Mouse (Mus musculus) spleen, adult 2 months (tissue): ENCODE measurements around the gene Rps24. TPM values are rescaled to one million over a fixed set of nuclear protein-coding genes. Genes with fewer than 3 reads are reported as not detected.

ENCODE experiments used
- DNase-seq, 2 experiments: peaks; one replicate each; pipeline versions ENCODE4 v3.0.0 to v3.0.0-alpha.2; 2012 to 2021; ENCODE audit warnings: low spot score in 2 of 2, low read depth in 1 of 2
- H3K27ac ChIP-seq: fragments of 200-500 bp; 2 replicates; pipeline ENCODE4 v1.5.1; 2012; ENCODE audit warnings: low read length, inconsistent platforms; ENCODE audit not compliant: insufficient read depth
- H3K27me3 ChIP-seq: fragments of 200-500 bp; 2 replicates; pipeline ENCODE4 v1.6.1; 2012; ENCODE audit warnings: mild to moderate bottlenecking, moderate library complexity, low read length, inconsistent platforms; ENCODE audit not compliant: control insufficient read depth, insufficient read depth
- H3K36me3 ChIP-seq: fragments of 200-500 bp; 2 replicates; pipeline ENCODE4 v1.6.1; 2012; ENCODE audit warnings: mild to moderate bottlenecking, low read length, inconsistent platforms; ENCODE audit not compliant: control insufficient read depth, insufficient read depth
- H3K4me1 ChIP-seq: fragments of 200-500 bp; 2 replicates; pipeline ENCODE4 v1.6.1; 2011; ENCODE audit warnings: inconsistent platforms; ENCODE audit not compliant: control insufficient read depth, insufficient read depth, insufficient read length
- H3K4me3 ChIP-seq: fragments of 200-500 bp; 2 replicates; pipeline ENCODE4 v1.5.1; 2011; ENCODE audit warnings: mild to moderate bottlenecking, inconsistent platforms; ENCODE audit not compliant: insufficient read depth, insufficient read length; ENCODE audit errors: extremely low read depth
- CTCF ChIP-seq: fragments of 200-500 bp; IDR thresholded peaks from 2 replicates; pipeline ENCODE4 v1.5.1; 2011; ENCODE audit warnings: mild to moderate bottlenecking, inconsistent platforms; ENCODE audit not compliant: insufficient read depth, insufficient read length, insufficient replicate concordance; ENCODE audit errors: extremely low read depth
- POLR2A ChIP-seq: fragments of 200-500 bp; IDR thresholded peaks from 2 replicates; pipeline ENCODE4 v1.6.1; 2011; ENCODE audit warnings: low read depth, low read length, inconsistent platforms
- WGBS: fragments of 180-500 bp; shearing (Covaris S2); methylation state at CpG from one replicate; pipeline ENCODE4 v1.1.7; 2018; 5-methylcytosine and 5-hydroxymethylcytosine counted together
- polyA plus RNA-seq: library from polyadenylated mRNA; depleted of rRNA; stranded (reverse); fragments of >200 nt; gene quantifications from 2 replicates; pipeline ENCODE4 v1.2.3, GENCODE M21; 2012

Gene Rps24
- polyA plus RNA-seq, 1 experiment: 850 TPM

- 2% methylated on average over 11 of the region's 11 CpGs for WGBS
- H3K27me3 ChIP-seq: no peaks in the 10 kb centered on the region
- H3K4me3 ChIP-seq: peak overlapping the region; percentile 77
- peaks cover 27% of the 10 kb centered on the region for H3K36me3 ChIP-seq
- no peak for DNase-seq
- 0 out of 2 replicates have a peak overlapping the region, but pooled peaks have one; percentile 48 for H3K27ac ChIP-seq
- H3K4me1 ChIP-seq: peaks cover 2% of the 10 kb centered on the region; the same call in 1 of the 2 replicates
- no peak for TF ChIP-seq POLR2A
- no peak for TF ChIP-seq CTCF
These were observed 4.5 kb downstream of the Rps24 start for GRCm38 (mm10) chr14:24491266-24491981.

- Histone ChIP-seq H3K36me3 (peaks cover 44% of the 10 kb centered on the region), H3K27ac (no peak overlapping the region), H3K27me3 (no peaks in the 10 kb centered on the region), H3K4me1 (peaks cover 2% of the 10 kb centered on the region; the same call in 1 of the 2 replicates), H3K4me3 (no peak overlapping the region)
- TF ChIP-seq CTCF: no peak
- no peak for TF ChIP-seq POLR2A
- DNase-seq: no peak
- WGBS: 87% methylated on average over 9 of the region's 9 CpGs
These were observed 6.3 kb downstream of the Rps24 start for GRCm38 (mm10) chr14:24493256-24493655.

- WGBS: 93% methylated on average over 1 of the region's 1 CpGs
- TF ChIP-seq CTCF: no peak
- no peak for TF ChIP-seq POLR2A
- Histone ChIP-seq H3K4me1 (peaks cover under 1% of the 10 kb centered on the region; the same call in 1 of the 2 replicates), H3K27ac (no peak overlapping the region), H3K27me3 (no peaks in the 10 kb centered on the region), H3K36me3 (peaks cover 48% of the 10 kb centered on the region), H3K4me3 (no peak overlapping the region)
- no peak for DNase-seq
These were observed 9.6 kb downstream of the Rps24 start for GRCm38 (mm10) chr14:24496507-24496906.

- no peak for TF ChIP-seq CTCF
- TF ChIP-seq POLR2A: no peak
- no peak for DNase-seq
- Histone ChIP-seq H3K4me3 (no peak overlapping the region), H3K27me3 (no peaks in the 10 kb centered on the region), H3K36me3 (peaks cover 44% of the 10 kb centered on the region), H3K4me1 (no peaks in the 10 kb centered on the region), H3K27ac (no peak overlapping the region)
- 91% methylated on average over 1 of the region's 1 CpGs for WGBS
These were observed 10.5 kb downstream of the Rps24 start for GRCm38 (mm10) chr14:24497443-24497842.

- no peak overlapping the region for H3K4me3 ChIP-seq
These were observed 11.8 kb downstream of the Rps24 start for GRCm38 (mm10) chr14:24498561-24499255.

GRCm38 (mm10) chr14:24499478-24499877, 12.6 kb downstream of the Rps24 start:
- no peak for DNase-seq
- Histone ChIP-seq H3K4me1 (no peaks in the 10 kb centered on the region), H3K4me3 (no peak overlapping the region), H3K27me3 (no peaks in the 10 kb centered on the region), H3K36me3 (peaks cover 31% of the 10 kb centered on the region), H3K27ac (no peak overlapping the region)
- WGBS: 79% methylated on average over 9 of the region's 9 CpGs
- TF ChIP-seq CTCF: no peak
- no peak for TF ChIP-seq POLR2A

More at GRCm38 (mm10) chr14:24498561-24499255, 11.8 kb downstream of the Rps24 start:
- Histone ChIP-seq H3K36me3 (peaks cover 37% of the 10 kb centered on the region), H3K27ac (no peak overlapping the region), H3K4me1 (no peaks in the 10 kb centered on the region), H3K27me3 (no peaks in the 10 kb centered on the region)
- DNase-seq: no peak
- 83% methylated on average over 5 of the region's 5 CpGs for WGBS
- TF ChIP-seq CTCF (no peak), POLR2A (no peak)
